ENCODE assay signal across 15 mouse cellular contexts in genomic region chr16:34407036-34407435, GRCm38 (mm10).
"Had no signal": no experiment of that assay in that cellular context is flagged by ENCODE, and none has a peak within 500 bp of the region (broad histone marks: within the 10 kb centered on the region; RNA-seq: fewer than 3 reads in every experiment).

No protein-coding gene starts in this region.

- H3K4me2 ChIP-seq: limb, embryonic 15.5 days; liver, embryonic 12.5 days; lung, embryonic 14.5 days; midbrain, embryonic 12.5 days had no signal

- H3K9me3 ChIP-seq: limb, embryonic 15.5 days; liver, embryonic 12.5 days; megakaryocyte, embryonic 14.5 days; midbrain, embryonic 12.5 days had no signal

- ATAC-seq: liver, embryonic 12.5 days had no signal

- H3K27ac ChIP-seq: kidney, postnatal 0 days; limb, embryonic 15.5 days; liver, embryonic 12.5 days; macrophage; midbrain, embryonic 12.5 days; stomach, postnatal 0 days had no signal

- H3K4me3 ChIP-seq: limb, embryonic 15.5 days; liver, embryonic 12.5 days; megakaryocyte, embryonic 14.5 days; midbrain, embryonic 12.5 days had no signal

- H3K4me1 ChIP-seq: limb, embryonic 15.5 days; liver, embryonic 12.5 days had no signal

- H3K36me3 ChIP-seq: limb, embryonic 15.5 days; liver, embryonic 12.5 days; midbrain, embryonic 12.5 days had no signal

- DNase-seq: kidney, adult 11 months; kidney, adult 9 months; kidney, postnatal 36 days; lung, embryonic 14.5 days; lung, postnatal 14 days; right cerebral cortex, adult 18-20 months; right cerebral cortex, postnatal 25 days; thymus, postnatal 4 days had no signal

- H3K27me3 ChIP-seq: limb, embryonic 15.5 days; liver, embryonic 12.5 days; midbrain, embryonic 12.5 days had no signal

- H3K9ac ChIP-seq: limb, embryonic 15.5 days; liver, embryonic 12.5 days; lung, embryonic 14.5 days; midbrain, embryonic 12.5 days had no signal
